Mouse (Mus musculus) midbrain, embryonic 14.5 days (tissue): ENCODE data around the gene Slc38a7. TPM values are rescaled to one million over a fixed set of nuclear protein-coding genes. Genes with fewer than 3 reads are reported as not detected.
"Not testable (repeated sequence)": the region's sequence is repeated elsewhere in the genome, so short reads cannot be mapped to it uniquely, and the experiment has no call there.

Source experiments
- ATAC-seq: fragments of 200-750 bp; cut with Nextera tagmentation; 2 replicates; pipeline ENCODE4 v1.8.0; 2017; ENCODE audit warnings: moderate number of reproducible peaks, moderate library complexity; ENCODE audit not compliant: low FRiP score, low TSS enrichment
- DNase-seq: peaks from one replicate; pipeline ENCODE4 v3.0.0-alpha.2; 2015
- H3K27ac ChIP-seq: fragments of 300-500 bp; sonication (generic); replicated peaks from 2 replicates; pipeline ENCODE4 v1.5.1; 2014; ENCODE audit warnings: mild to moderate bottlenecking, low read depth, low read length, moderate library complexity
- H3K27me3 ChIP-seq: fragments of 300-500 bp; sonication (generic); 2 replicates; pipeline ENCODE4 v1.6.1; 2014; ENCODE audit warnings: low read length, control low read depth, mixed read lengths; ENCODE audit not compliant: control insufficient read depth, insufficient read depth
- H3K36me3 ChIP-seq: fragments of 300-500 bp; sonication (generic); 2 replicates; pipeline ENCODE4 v1.6.1; 2014; ENCODE audit warnings: low read length, control low read depth; ENCODE audit not compliant: control insufficient read depth, insufficient read depth
- H3K4me1 ChIP-seq: fragments of 300-500 bp; sonication (generic); 2 replicates; pipeline ENCODE4 v1.6.1; 2014; ENCODE audit warnings: mild to moderate bottlenecking, antibody characterized with exemption, low read length, control low read depth; ENCODE audit not compliant: control insufficient read depth, insufficient read depth
- H3K4me2 ChIP-seq: fragments of 300-500 bp; sonication (generic); 2 replicates; pipeline ENCODE4 v1.6.1; 2014; ENCODE audit warnings: mild to moderate bottlenecking, low read length, moderate library complexity
- H3K4me3 ChIP-seq: fragments of 300-500 bp; sonication (generic); replicated peaks from 2 replicates; pipeline ENCODE4 v1.5.1; 2014; ENCODE audit warnings: low read depth, low read length
- H3K9ac ChIP-seq: fragments of 300-500 bp; sonication (generic); replicated peaks from 2 replicates; pipeline ENCODE4 v1.6.1; 2014; ENCODE audit warnings: mild to moderate bottlenecking, low read length, moderate library complexity
- H3K9me3 ChIP-seq: fragments of 300-500 bp; sonication (generic); 2 replicates; pipeline ENCODE4 v1.6.1; 2016; ENCODE audit warnings: low read length, control low read depth, mixed read lengths; ENCODE audit not compliant: control insufficient read depth
- WGBS: fragments of 180-500 bp; shearing (Covaris S2); extraction: QIAGEN DNeasy Blood & Tissue Kit; methylation state at CpG from one replicate; pipeline ENCODE4 v1.1.7; 2014; 5-methylcytosine and 5-hydroxymethylcytosine counted together
- polyA plus RNA-seq: library from polyadenylated mRNA; unstranded; fragments of >200 nt; fragmentation: Nextera tagmentation; extraction: Ambion mirVana; gene quantifications from 2 replicates; pipeline ENCODE4 v1.2.1, GENCODE M21; 2014

The Slc38a7 gene
- polyA plus RNA-seq, 1 experiment from 2014 or later: 27.0 TPM

- H3K27ac ChIP-seq, H3K9ac ChIP-seq, H3K4me3 ChIP-seq, DNase-seq, H3K4me2 ChIP-seq, H3K27me3 ChIP-seq, ATAC-seq, H3K9me3 ChIP-seq, H3K4me1 ChIP-seq: not testable (repeated sequence)
- peaks cover 47% of the 10 kb centered on the region for H3K36me3 ChIP-seq
- 98% methylated on average over 17 of the region's 18 CpGs for WGBS
These were observed 11.5 kb upstream of the Slc38a7 start for GRCm38 (mm10) chr8:95864851-95865250.

- H3K4me3 ChIP-seq, ATAC-seq, H3K4me2 ChIP-seq, H3K9me3 ChIP-seq, H3K27ac ChIP-seq, H3K4me1 ChIP-seq, DNase-seq, H3K27me3 ChIP-seq, H3K9ac ChIP-seq: not testable (repeated sequence)
- WGBS: 91% methylated on average over 10 of the region's 11 CpGs
- peaks cover 38% of the 10 kb centered on the region for H3K36me3 ChIP-seq
These were observed 10.6 kb upstream of the Slc38a7 start for GRCm38 (mm10) chr8:95863761-95864440.

- Histone ChIP-seq H3K4me1 (peaks cover 8% of the 10 kb centered on the region), H3K27me3 (no peaks in the 10 kb centered on the region), H3K4me3 (no peak overlapping the region), H3K36me3 (no peaks in the 10 kb centered on the region), H3K27ac (no peak overlapping the region), H3K4me2 (no peak overlapping the region), H3K9me3 (no peaks in the 10 kb centered on the region), H3K9ac (no peak overlapping the region)
- ATAC-seq (no peak), DNase-seq (no peak)
- 88% methylated on average over 6 of the region's 6 CpGs for WGBS
These were observed 835 bp upstream of the Slc38a7 start for GRCm38 (mm10) chr8:95854174-95854573.

- ATAC-seq: no peak
- Histone ChIP-seq H3K27ac (no peak overlapping the region), H3K4me1 (peaks cover 8% of the 10 kb centered on the region), H3K4me2 (peak overlapping the region; percentile 77), H3K27me3 (no peaks in the 10 kb centered on the region), H3K9ac (0 out of 2 replicates have a peak overlapping the region, but pooled peaks have one; percentile 70), H3K36me3 (peaks cover 8% of the 10 kb centered on the region), H3K4me3 (peak overlapping the region; percentile 75; the same call in 1 of the 2 replicates), H3K9me3 (no peaks in the 10 kb centered on the region)
- WGBS: 75% methylated on average over 4 of the region's 4 CpGs
- DNase-seq: no peak
These were observed 1.0 kb downstream of the Slc38a7 start for GRCm38 (mm10) chr8:95852290-95852689.

- no peaks in the 10 kb centered on the region for H3K27me3 ChIP-seq
- H3K9ac ChIP-seq: no peak overlapping the region
- H3K4me2 ChIP-seq: no peak overlapping the region
- H3K36me3 ChIP-seq: peaks cover 17% of the 10 kb centered on the region
- WGBS: 89% methylated on average over 2 of the region's 2 CpGs
- peaks cover 8% of the 10 kb centered on the region for H3K4me1 ChIP-seq
- H3K9me3 ChIP-seq: no peaks in the 10 kb centered on the region
- ATAC-seq (no peak), DNase-seq (no peak)
- no peak overlapping the region for H3K27ac ChIP-seq
- no peak overlapping the region for H3K4me3 ChIP-seq
These were observed 3.0 kb downstream of the Slc38a7 start for GRCm38 (mm10) chr8:95850326-95850725.

GRCm38 (mm10) chr8:95848734-95849464 lies 4.4 kb downstream of the Slc38a7 start:
- 90% methylated on average over 19 of the region's 19 CpGs for whole genome bisulfite sequencing
- H3K4me1 ChIP-seq: peaks cover 8% of the 10 kb centered on the region
- DNase-seq (no peak), ATAC-seq (no peak)
- no peaks in the 10 kb centered on the region for H3K27me3 ChIP-seq
- no peak overlapping the region for H3K27ac ChIP-seq
- H3K4me2 ChIP-seq: no peak overlapping the region
- no peak overlapping the region for H3K4me3 ChIP-seq
- H3K9ac ChIP-seq: no peak overlapping the region
- no peaks in the 10 kb centered on the region for H3K9me3 ChIP-seq
- peaks cover 31% of the 10 kb centered on the region for H3K36me3 ChIP-seq

GRCm38 (mm10) chr8:95848061-95848551 lies 5.2 kb downstream of the Slc38a7 start:
- DNase-seq (no peak), ATAC-seq (no peak)
- WGBS: 82% methylated on average over 24 of the region's 24 CpGs
- H3K4me1 ChIP-seq: peaks cover 8% of the 10 kb centered on the region
- no peaks in the 10 kb centered on the region for H3K27me3 ChIP-seq
- H3K4me3 ChIP-seq: no peak overlapping the region
- H3K36me3 ChIP-seq: peaks cover 39% of the 10 kb centered on the region
- H3K4me2 ChIP-seq: no peak overlapping the region
- no peak overlapping the region for H3K9ac ChIP-seq
- H3K27ac ChIP-seq: no peak overlapping the region
- H3K9me3 ChIP-seq: no peaks in the 10 kb centered on the region

GRCm38 (mm10) chr8:95845026-95845425 lies 8.3 kb downstream of the Slc38a7 start:
- DNase-seq (no peak), ATAC-seq (no peak)
- Histone ChIP-seq H3K9ac (no peak overlapping the region), H3K4me2 (no peak overlapping the region), H3K9me3 (no peaks in the 10 kb centered on the region), H3K36me3 (peaks cover 69% of the 10 kb centered on the region), H3K4me1 (no peaks in the 10 kb centered on the region), H3K4me3 (no peak overlapping the region), H3K27me3 (no peaks in the 10 kb centered on the region), H3K27ac (no peak overlapping the region)
- WGBS: 92% methylated on average over 7 of the region's 7 CpGs
